Comparison of ENCODE assay signal across 8 mouse cellular contexts in genomic region chr8:122665667-122666316, GRCm38 (mm10). TPM values are rescaled to one million over a fixed set of nuclear protein-coding genes. Genes with fewer than 3 reads are reported as not detected.
DNase-seq lines count a peak whose midpoint lies in the region; ATAC-seq and TF ChIP-seq lines count a peak whose summit lies in the region.

No protein-coding gene starts in this region.

- H3K27ac ChIP-seq in spleen, adult 2 months (ENCODE audit: insufficient read depth, low read length): peak overlapping the region; percentile 45; the same call in 1 of the 2 replicates
- H3K27ac ChIP-seq in heart, embryonic 13.5 days (replicated peaks): peak overlapping the region; percentile 81
- 0 out of 2 replicates have a peak overlapping the region, but pooled peaks have one; percentile 31 for H3K27ac ChIP-seq in midbrain, embryonic 12.5 days (replicated peaks)

- WGBS in spleen, adult 2 months: 28% methylated on average over 13 of the region's 14 CpGs
- 47% methylated on average over 12 of the region's 14 CpGs for WGBS in heart, embryonic 13.5 days
- 80% methylated on average over 13 of the region's 14 CpGs for WGBS in midbrain, embryonic 12.5 days

- no peak overlapping the region for H3K4me3 ChIP-seq in spleen, adult 2 months (ENCODE audit: extremely low read depth, insufficient read depth, insufficient read length)
- no peak overlapping the region for H3K4me3 ChIP-seq in heart, embryonic 13.5 days
- no peak overlapping the region for H3K4me3 ChIP-seq in midbrain, embryonic 12.5 days

- no peak for TF ChIP-seq POLR2A in spleen, adult 2 months (IDR thresholded peaks at IDR 0.05; ENCODE audit: low read depth, low read length)

- H3K9me3 ChIP-seq in heart, embryonic 13.5 days: no peaks in the 10 kb centered on the region
- no peaks in the 10 kb centered on the region for H3K9me3 ChIP-seq in midbrain, embryonic 12.5 days

- TF ChIP-seq CTCF in spleen, adult 2 months (IDR thresholded peaks at IDR 0.05; ENCODE audit: extremely low read depth, insufficient read depth, insufficient read length, insufficient replicate concordance): no peak

- H3K27me3 ChIP-seq in spleen, adult 2 months (ENCODE audit: control insufficient read depth, insufficient read depth, low read length): no peaks in the 10 kb centered on the region
- H3K27me3 ChIP-seq in heart, embryonic 13.5 days (replicated peaks): peaks cover 17% of the 10 kb centered on the region
- H3K27me3 ChIP-seq in midbrain, embryonic 12.5 days: peaks cover 23% of the 10 kb centered on the region

- peaks cover 22% of the 10 kb centered on the region; the same call in 1 of the 2 replicates for H3K4me1 ChIP-seq in spleen, adult 2 months (ENCODE audit: control insufficient read depth, insufficient read depth, insufficient read length)
- H3K4me1 ChIP-seq in heart, embryonic 13.5 days: peaks cover 90% of the 10 kb centered on the region
- peaks cover 56% of the 10 kb centered on the region for H3K4me1 ChIP-seq in midbrain, embryonic 12.5 days

- H3K4me2 ChIP-seq in heart, embryonic 13.5 days: peak overlapping the region; percentile 40
- no peak overlapping the region for H3K4me2 ChIP-seq in midbrain, embryonic 12.5 days (replicated peaks)

- DNase-seq in cerebellum, adult 11 months: peak; percentile 63
- no peak for DNase-seq in spleen, adult 2 months (ENCODE audit: low read depth in 1 of 2, low spot score in 2 of 2)
- no peak for DNase-seq in spleen, postnatal 14 days (ENCODE audit: low spot score in 2 of 2)
- peak; percentile 87 to 90 for DNase-seq in kidney, postnatal 25 days
- no peak for DNase-seq in urinary bladder, adult 18-20 months (ENCODE audit: low spot score in 2 of 2)

- peak overlapping the region; percentile 62 for H3K9ac ChIP-seq in heart, embryonic 13.5 days
- H3K9ac ChIP-seq in midbrain, embryonic 12.5 days (replicated peaks): 0 out of 2 replicates have a peak overlapping the region, but pooled peaks have one; percentile 11

- ATAC-seq in cerebellum, adult (ENCODE audit: insufficient number of reproducible peaks, low FRiP score, low TSS enrichment): no peak
- no peak for ATAC-seq in heart, embryonic 13.5 days (ENCODE audit: extremely low read depth, insufficient number of reproducible peaks, low FRiP score, low TSS enrichment)
- no peak for ATAC-seq in midbrain, embryonic 12.5 days (ENCODE audit: low FRiP score, low read depth)

- no peaks in the 10 kb centered on the region for H3K36me3 ChIP-seq in spleen, adult 2 months (ENCODE audit: control insufficient read depth, insufficient read depth, low read length)
- H3K36me3 ChIP-seq in heart, embryonic 13.5 days: no peaks in the 10 kb centered on the region
- H3K36me3 ChIP-seq in midbrain, embryonic 12.5 days: no peaks in the 10 kb centered on the region

RNA-seq across cellular contexts. Expression of gene Cbfa2t3, which starts 33.1 kb away (rescaled TPM):
- polyA plus RNA-seq in spleen, adult 2 months (2012; rRNA removed): 38.3 and 40.2 TPM in 2 replicates
- 4.2 and 4.8 TPM in 2 replicates for polyA plus RNA-seq in heart, embryonic 13.5 days (2015; fragmentation: Nextera tagmentation; extraction: Ambion mirVana)
- polyA plus RNA-seq in midbrain, embryonic 12.5 days (2016; fragmentation: Nextera tagmentation; extraction: Ambion mirVana): 12.9 and 14.5 TPM in 2 replicates

RNA-seq across cellular contexts. Expression of gene Pabpn1l, which starts 43.3 kb away (rescaled TPM):
- 0.13 TPM in 1 of 2 replicates, not detected in the other for polyA plus RNA-seq in spleen, adult 2 months (2012; rRNA removed)
- polyA plus RNA-seq in heart, embryonic 13.5 days (2015; fragmentation: Nextera tagmentation; extraction: Ambion mirVana): not detected in 2 replicates
- polyA plus RNA-seq in midbrain, embryonic 12.5 days (2016; fragmentation: Nextera tagmentation; extraction: Ambion mirVana): not detected in 2 replicates

RNA-seq across cellular contexts. Expression of gene Trappc2l, which starts 54.4 kb away (rescaled TPM):
- 101 and 133 TPM in 2 replicates for polyA plus RNA-seq in spleen, adult 2 months (2012; rRNA removed)
- 55.6 and 74.0 TPM in 2 replicates for polyA plus RNA-seq in heart, embryonic 13.5 days (2015; fragmentation: Nextera tagmentation; extraction: Ambion mirVana)
- polyA plus RNA-seq in midbrain, embryonic 12.5 days (2016; fragmentation: Nextera tagmentation; extraction: Ambion mirVana): 50.4 and 57.5 TPM in 2 replicates

RNA-seq across cellular contexts. Expression of gene Galns, which starts 54.5 kb away (rescaled TPM):
- polyA plus RNA-seq in spleen, adult 2 months (2012; rRNA removed): 13.1 and 16.4 TPM in 2 replicates
- polyA plus RNA-seq in heart, embryonic 13.5 days (2015; fragmentation: Nextera tagmentation; extraction: Ambion mirVana): 11.1 and 11.9 TPM in 2 replicates
- 4.9 and 5.7 TPM in 2 replicates for polyA plus RNA-seq in midbrain, embryonic 12.5 days (2016; fragmentation: Nextera tagmentation; extraction: Ambion mirVana)

Comparison
In these comparisons a context has a peak if more than half of its experiments do, and no peak if none do; other contexts are left out.
1. DNase-seq: peak in cerebellum, adult 11 months (single experiment) and kidney, postnatal 25 days (2 of 2); none in spleen, adult 2 months (0 of 2), spleen, postnatal 14 days (0 of 2) and urinary bladder, adult 18-20 months (0 of 2).
2. H3K27ac ChIP-seq: peak in every context shown above with its lines; median percentile 81 in heart, embryonic 13.5 days; 45 in spleen, adult 2 months; 31 in midbrain, embryonic 12.5 days.